Mouse (Mus musculus): ENCODE measurements at regions not wholly inside any gene's neighbourhood (a gene's known extent, or its start where the extent isn't known, plus 50 kb on each side); places are given as distances from the start of the nearest gene placed in this dataset.

DNA sequence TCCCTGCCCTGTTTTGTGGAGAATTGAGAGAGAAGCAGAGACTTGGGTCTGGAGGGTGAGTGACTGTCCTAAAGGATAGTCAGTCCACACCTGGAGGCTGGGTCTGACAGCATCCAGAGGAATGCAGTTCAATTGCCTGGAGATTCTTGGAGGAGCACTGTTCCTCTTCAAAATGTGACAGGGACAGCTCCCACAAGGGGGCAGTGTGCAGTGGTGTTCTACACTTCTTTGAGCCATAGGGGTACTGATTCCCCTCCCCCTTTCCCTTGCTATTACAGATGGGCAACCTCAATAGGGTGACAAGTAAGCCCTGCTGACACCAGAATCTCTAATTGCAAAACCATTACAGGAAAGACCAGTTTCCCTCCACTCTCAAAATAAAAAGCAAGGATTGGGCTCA is 63.7 kb upstream of the Gm773 start:
- no peak for DNase-seq (ENCODE audit: low spot score in 2 of 2)

DNA sequence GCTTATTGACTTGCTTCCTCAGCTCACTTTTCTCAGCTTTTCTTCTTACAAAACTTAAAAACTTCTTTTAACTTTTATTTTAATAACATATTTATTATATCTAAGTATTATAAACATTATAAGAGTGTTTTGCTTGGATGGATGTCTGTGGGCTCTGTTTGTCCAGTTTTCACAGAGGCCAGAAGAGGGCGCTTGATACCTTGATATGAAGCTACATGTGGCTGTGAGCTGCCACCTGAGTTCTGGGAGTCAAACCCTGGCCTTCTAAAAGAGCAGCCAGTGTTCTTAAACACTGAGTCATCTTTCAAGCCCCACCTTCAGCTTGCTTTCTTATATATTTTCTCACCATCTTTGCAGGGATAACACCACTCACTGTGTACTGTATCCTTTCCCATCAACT is 61.5 kb upstream of the Gm773 start:
- DNase-seq (ENCODE audit: low spot score in 2 of 2), result peak in 1 of 2 experiments; percentile 4

GRCm38 (mm10) chrX:56269706-56270105 is 57.0 kb upstream of the Gm773 start:
- DNase-seq (ENCODE audit: low spot score in 2 of 2), result peak in 1 of 2 experiments; percentile 3
